Mouse (Mus musculus) midbrain, embryonic 15.5 days (tissue): ENCODE measurements around the gene Sufu. TPM values are rescaled to one million over a fixed set of nuclear protein-coding genes. Genes with fewer than 3 reads are reported as not detected.

Experiments used
- ATAC-seq: fragments of 200-750 bp; cut with Nextera tagmentation; replicated peaks from 2 replicates; pipeline ENCODE4 v1.8.0; 2017; ENCODE audit warnings: moderate TSS enrichment
- H3K27ac ChIP-seq: fragments of 300-500 bp; sonication (generic); 2 replicates; pipeline ENCODE4 v1.5.1; 2015; ENCODE audit warnings: mild to moderate bottlenecking, inconsistent platforms
- H3K27me3 ChIP-seq: fragments of 300-500 bp; sonication (generic); replicated peaks from 2 replicates; pipeline ENCODE4 v1.6.1; 2015; ENCODE audit warnings: inconsistent platforms
- H3K36me3 ChIP-seq: fragments of 300-500 bp; sonication (generic); replicated peaks from 2 replicates; pipeline ENCODE4 v1.6.1; 2015; ENCODE audit warnings: inconsistent platforms
- H3K4me1 ChIP-seq: fragments of 300-500 bp; sonication (generic); 2 replicates; pipeline ENCODE4 v1.6.1; 2015; ENCODE audit warnings: inconsistent platforms
- H3K4me2 ChIP-seq: fragments of 300-500 bp; sonication (generic); 2 replicates; pipeline ENCODE4 v1.6.1; 2015; ENCODE audit warnings: inconsistent platforms, mild to moderate bottlenecking, moderate library complexity
- H3K4me3 ChIP-seq: fragments of 300-500 bp; sonication (generic); 2 replicates; pipeline ENCODE4 v1.5.1; 2015; ENCODE audit warnings: mild to moderate bottlenecking, inconsistent platforms
- H3K9ac ChIP-seq: fragments of 300-500 bp; sonication (generic); 2 replicates; pipeline ENCODE4 v1.6.1; 2015; ENCODE audit warnings: mild to moderate bottlenecking, inconsistent platforms
- H3K9me3 ChIP-seq: fragments of 300-500 bp; sonication (generic); 2 replicates; pipeline ENCODE4 v1.6.1; 2016; ENCODE audit warnings: inconsistent platforms
- WGBS: fragments of 180-500 bp; shearing (Covaris S2); methylation state at CpG from one replicate; pipeline ENCODE4 v1.1.7; 2015; ENCODE audit warnings: mixed read lengths; 5-methylcytosine and 5-hydroxymethylcytosine counted together
- polyA plus RNA-seq: library from polyadenylated mRNA; unstranded; fragments of >200 nt; fragmentation: Nextera tagmentation; extraction: Ambion mirVana; gene quantifications from 2 replicates; pipeline ENCODE4 v1.2.1, GENCODE M21; 2015

Sufu gene
- polyA plus RNA-seq, 1 experiment from 2014 or later = 24.4 TPM

- Histone ChIP-seq H3K27me3 (no peaks in the 10 kb centered on the region), H3K4me1 (peaks cover 26% of the 10 kb centered on the region), H3K27ac (no peak overlapping the region), H3K4me2 (no peak overlapping the region), H3K9me3 (no peaks in the 10 kb centered on the region), H3K36me3 (no peaks in the 10 kb centered on the region), H3K9ac (no peak overlapping the region), H3K4me3 (no peak overlapping the region)
- WGBS = 3% methylated on average over 6 of the region's 6 CpGs
- peak; percentile 43; the same call in 1 of the 2 replicates for ATAC-seq
Measured at GRCm38 (mm10) chr19:46444209-46444608, 47.5 kb downstream of the Sufu start.

- Histone ChIP-seq H3K27ac (no peak overlapping the region), H3K27me3 (no peaks in the 10 kb centered on the region), H3K36me3 (no peaks in the 10 kb centered on the region), H3K9ac (no peak overlapping the region), H3K9me3 (no peaks in the 10 kb centered on the region), H3K4me2 (no peak overlapping the region), H3K4me1 (peaks cover 26% of the 10 kb centered on the region), H3K4me3 (no peak overlapping the region)
- ATAC-seq = no peak
- 55% methylated on average over 6 of the region's 6 CpGs for WGBS
Measured at GRCm38 (mm10) chr19:46445641-46446040, 48.9 kb downstream of the Sufu start.

- Histone ChIP-seq H3K4me2 (no peak overlapping the region), H3K4me1 (peaks cover 26% of the 10 kb centered on the region), H3K4me3 (no peak overlapping the region), H3K27me3 (no peaks in the 10 kb centered on the region), H3K36me3 (no peaks in the 10 kb centered on the region), H3K9ac (no peak overlapping the region), H3K9me3 (no peaks in the 10 kb centered on the region), H3K27ac (peak overlapping the region; percentile 55; the same call in 1 of the 2 replicates)
- no peak for ATAC-seq
- WGBS = 69% methylated on average over 5 of the region's 5 CpGs
Measured at GRCm38 (mm10) chr19:46446436-46447020, 49.8 kb downstream of the Sufu start.

- whole genome bisulfite sequencing = 21% methylated on average over 7 of the region's 7 CpGs
- Histone ChIP-seq H3K27me3 (no peaks in the 10 kb centered on the region), H3K9ac (no peak overlapping the region), H3K9me3 (no peaks in the 10 kb centered on the region), H3K4me2 (no peak overlapping the region), H3K4me1 (peaks cover 26% of the 10 kb centered on the region), H3K27ac (peak overlapping the region; percentile 55; the same call in 1 of the 2 replicates), H3K36me3 (no peaks in the 10 kb centered on the region), H3K4me3 (no peak overlapping the region)
- no peak for ATAC-seq
Measured at GRCm38 (mm10) chr19:46447110-46447509, 50.4 kb downstream of the Sufu start.

- no peaks in the 10 kb centered on the region for H3K9me3 ChIP-seq
- H3K27ac ChIP-seq = no peak overlapping the region
- no peaks in the 10 kb centered on the region for H3K27me3 ChIP-seq
- H3K36me3 ChIP-seq = no peaks in the 10 kb centered on the region
- no peak for ATAC-seq
- no peak overlapping the region for H3K4me3 ChIP-seq
- WGBS = 58% methylated on average over 6 of the region's 6 CpGs
- H3K4me2 ChIP-seq = no peak overlapping the region
- peaks cover 31% of the 10 kb centered on the region for H3K4me1 ChIP-seq
- no peak overlapping the region for H3K9ac ChIP-seq
Measured at GRCm38 (mm10) chr19:46447911-46448310, 51.2 kb downstream of the Sufu start.

- Histone ChIP-seq H3K9me3 (no peaks in the 10 kb centered on the region), H3K27ac (no peak overlapping the region), H3K27me3 (no peaks in the 10 kb centered on the region), H3K4me1 (peaks cover 26% of the 10 kb centered on the region), H3K36me3 (no peaks in the 10 kb centered on the region), H3K4me2 (no peak overlapping the region), H3K4me3 (no peak overlapping the region), H3K9ac (no peak overlapping the region)
- WGBS = 89% methylated on average over 7 of the region's 7 CpGs
- no peak for ATAC-seq
Measured at GRCm38 (mm10) chr19:46449261-46450005, 52.7 kb downstream of the Sufu start.

- peak; percentile 43; the same call in 1 of the 2 replicates for ATAC-seq
- 24% methylated on average over 10 of the region's 10 CpGs for WGBS
Measured at GRCm38 (mm10) chr19:46452052-46452827, 55.5 kb downstream of the Sufu start.

GRCm38 (mm10) chr19:46452916-46453315 lies 56.2 kb downstream of the Sufu start:
- peaks cover 11% of the 10 kb centered on the region for H3K4me1 ChIP-seq
- 0 out of 2 replicates have a peak, but pooled peaks have one; percentile 30 for ATAC-seq
- WGBS = 87% methylated on average over 9 of the region's 9 CpGs

More at GRCm38 (mm10) chr19:46452052-46452827, 55.5 kb downstream of the Sufu start:
- Histone ChIP-seq H3K4me3 (no peak overlapping the region), H3K27ac (no peak overlapping the region), H3K9ac (no peak overlapping the region), H3K36me3 (no peaks in the 10 kb centered on the region), H3K9me3 (no peaks in the 10 kb centered on the region), H3K4me2 (no peak overlapping the region), H3K27me3 (no peaks in the 10 kb centered on the region), H3K4me1 (peaks cover 18% of the 10 kb centered on the region)

GRCm38 (mm10) chr19:46454126-46454880 lies 57.6 kb downstream of the Sufu start:
- H3K27me3 ChIP-seq = no peaks in the 10 kb centered on the region
- no peaks in the 10 kb centered on the region for H3K36me3 ChIP-seq
- H3K4me2 ChIP-seq = no peak overlapping the region
- H3K9me3 ChIP-seq = no peaks in the 10 kb centered on the region
- peaks cover 5% of the 10 kb centered on the region for H3K4me1 ChIP-seq
- no peak overlapping the region for H3K9ac ChIP-seq
- no peak for ATAC-seq
- no peak overlapping the region for H3K4me3 ChIP-seq
- peak overlapping the region; percentile 53; the same call in 1 of the 2 replicates for H3K27ac ChIP-seq
- WGBS = 75% methylated on average over 20 of the region's 20 CpGs

More at GRCm38 (mm10) chr19:46452916-46453315, 56.2 kb downstream of the Sufu start:
- Histone ChIP-seq H3K27ac (no peak overlapping the region), H3K4me2 (no peak overlapping the region), H3K9me3 (no peaks in the 10 kb centered on the region), H3K27me3 (no peaks in the 10 kb centered on the region), H3K36me3 (no peaks in the 10 kb centered on the region), H3K9ac (no peak overlapping the region), H3K4me3 (no peak overlapping the region)

GRCm38 (mm10) chr19:46455032-46455431 lies 58.3 kb downstream of the Sufu start:
- Histone ChIP-seq H3K9me3 (no peaks in the 10 kb centered on the region), H3K36me3 (no peaks in the 10 kb centered on the region), H3K4me2 (no peak overlapping the region), H3K27me3 (no peaks in the 10 kb centered on the region), H3K4me1 (peaks cover 5% of the 10 kb centered on the region), H3K27ac (peak overlapping the region; percentile 53; the same call in 1 of the 2 replicates), H3K9ac (no peak overlapping the region), H3K4me3 (no peak overlapping the region)
- ATAC-seq = no peak
- 63% methylated on average over 1 of the region's 1 CpGs for WGBS

- H3K9me3 ChIP-seq = no peaks in the 10 kb centered on the region
- no peaks in the 10 kb centered on the region for H3K27me3 ChIP-seq
- H3K36me3 ChIP-seq = no peaks in the 10 kb centered on the region
- no peak overlapping the region for H3K27ac ChIP-seq
- WGBS = 95% methylated on average over 8 of the region's 8 CpGs
- no peak overlapping the region for H3K9ac ChIP-seq
- ATAC-seq = no peak
- no peak overlapping the region for H3K4me3 ChIP-seq
- H3K4me1 ChIP-seq = peaks cover 5% of the 10 kb centered on the region
- H3K4me2 ChIP-seq = no peak overlapping the region
Measured at GRCm38 (mm10) chr19:46455556-46455955, 58.9 kb downstream of the Sufu start.
